Mouse (Mus musculus): ENCODE measurements at regions not wholly inside any gene's neighbourhood (a gene's known extent, or its start where the extent isn't known, plus 50 kb on each side); places are given as distances from the start of the nearest gene placed in this dataset.

GRCm38 (mm10) chr2:144197139-144197538 is 73.3 kb upstream of the Mgme1 start:
- TF ChIP-seq FLI1 (IDR thresholded peaks at IDR 0.05; ENCODE audit: low read length) (no peak), GATA1 (IDR thresholded peaks at IDR 0.05; ENCODE audit: borderline replicate concordance, low read length) (no peak)
- Histone ChIP-seq H3K4me3 (replicated peaks) (no peak overlapping the region), H3K36me3 (replicated peaks; ENCODE audit: low read length) (peaks cover 4% of the 10 kb centered on the region), H3K9me3 (0 out of 2 replicates have a peak, but pooled peaks cover 3% of the 10 kb centered on the region), H3K4me1 (peaks cover 76% of the 10 kb centered on the region), H3K27me3 (replicated peaks) (no peaks in the 10 kb centered on the region)

DNA sequence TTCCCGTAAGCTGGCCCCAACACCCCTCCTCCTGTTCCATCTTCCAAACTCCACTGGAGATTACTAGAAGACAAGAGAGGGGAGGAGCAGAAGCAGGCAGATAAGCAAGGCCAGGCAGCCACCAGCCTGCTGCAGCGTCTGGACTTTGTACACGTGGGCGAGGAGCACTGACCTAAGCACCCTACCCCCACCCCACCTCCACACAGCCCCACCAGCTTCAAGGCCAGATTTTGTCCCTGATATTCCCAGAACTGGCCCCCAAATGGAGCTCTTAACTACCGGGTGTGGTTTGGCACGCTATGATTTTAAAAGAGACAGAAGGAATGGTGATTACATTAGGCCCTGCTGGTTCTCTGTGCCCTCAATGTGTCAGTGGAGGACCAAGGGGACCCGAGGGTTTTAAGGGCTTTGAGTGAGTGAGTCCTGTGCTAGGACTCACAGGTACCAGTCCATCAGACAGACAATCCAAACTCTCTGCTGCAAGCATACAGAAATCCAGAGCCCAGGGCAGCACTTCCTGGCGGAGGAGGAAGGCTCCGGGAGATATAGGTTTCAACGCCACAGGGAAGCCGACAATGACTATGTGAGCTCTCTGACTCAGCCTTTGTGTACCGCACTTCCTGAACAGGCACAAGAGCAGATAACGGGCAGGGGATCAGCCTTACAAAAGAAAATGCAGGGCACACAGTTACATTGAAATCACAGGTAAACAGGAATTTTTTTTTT is 72.0 kb upstream of the Mgme1 start:
- peak overlapping the region; percentile 89 for H3K4me3 ChIP-seq (replicated peaks)
- H3K27me3 ChIP-seq (replicated peaks), result no peaks in the 10 kb centered on the region
- peaks cover 82% of the 10 kb centered on the region for H3K4me1 ChIP-seq
- H3K9me3 ChIP-seq, result 0 out of 2 replicates have a peak, but pooled peaks cover 3% of the 10 kb centered on the region
- peak; percentile 9; the same call in 1 of the 3 replicates for TF ChIP-seq GATA1 (IDR thresholded peaks at IDR 0.05; ENCODE audit: borderline replicate concordance, low read length)
- no peak for TF ChIP-seq FLI1 (IDR thresholded peaks at IDR 0.05; ENCODE audit: low read length)
- peaks cover 4% of the 10 kb centered on the region for H3K36me3 ChIP-seq (replicated peaks; ENCODE audit: low read length)

Measured in megakaryocyte, embryonic 14.5 days (primary cell).